16 mouse cellular contexts compared by ENCODE assay signal in the genomic region with DNA sequence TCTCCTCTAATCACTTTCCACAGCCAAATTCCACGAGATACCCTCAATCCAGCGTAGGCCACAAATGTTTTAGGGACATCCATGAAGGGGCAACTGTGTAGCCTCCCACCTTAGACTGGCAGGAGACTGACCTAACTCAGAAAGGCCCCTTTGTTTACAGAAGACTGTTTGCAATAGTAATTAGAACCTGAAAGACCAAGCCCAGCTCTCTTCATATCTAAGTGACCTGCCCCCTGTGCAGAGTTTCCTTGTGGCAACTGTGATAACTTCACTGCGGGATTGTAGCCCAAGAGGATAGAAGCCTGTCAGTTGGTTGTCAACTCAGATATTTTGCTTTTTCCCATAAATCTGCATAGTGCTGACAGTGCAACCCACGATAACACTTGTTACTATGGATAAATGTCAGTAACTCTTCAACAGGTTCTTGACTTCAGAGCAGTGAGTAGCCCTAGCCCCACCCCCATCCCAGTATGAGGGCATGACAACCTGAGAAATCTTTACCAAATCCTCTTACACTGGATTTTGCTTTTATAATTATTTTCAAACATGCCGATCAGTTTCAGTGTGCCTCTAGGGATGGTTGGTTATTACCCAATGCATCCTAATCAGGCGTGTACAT.
DNase-seq lines count a peak whose midpoint lies in the region; ATAC-seq and TF ChIP-seq lines count a peak whose summit lies in the region.
"Had no signal": no experiment of that assay in that cellular context is flagged by ENCODE, and none has a peak within 500 bp of the region (broad histone marks: within the 10 kb centered on the region; RNA-seq: fewer than 3 reads in every experiment).

No protein-coding gene starts in this region.

- no peak overlapping the region for H3K4me2 ChIP-seq in intestine, embryonic 15.5 days (replicated peaks)
- no peak overlapping the region for H3K4me2 ChIP-seq in intestine, postnatal 0 days (replicated peaks; ENCODE audit: low read depth)
- no peak overlapping the region for H3K4me2 ChIP-seq in hindbrain, embryonic 11.5 days (replicated peaks; ENCODE audit: low read depth, low read length)
- H3K4me2 ChIP-seq: heart, embryonic 12.5 days; kidney, embryonic 15.5 days; limb, embryonic 12.5 days had no signal

- H3K9me3 ChIP-seq in intestine, embryonic 15.5 days: no peaks in the 10 kb centered on the region
- no peaks in the 10 kb centered on the region for H3K9me3 ChIP-seq in intestine, postnatal 0 days (ENCODE audit: control insufficient read depth)
- no peaks in the 10 kb centered on the region for H3K9me3 ChIP-seq in hindbrain, embryonic 11.5 days (ENCODE audit: control insufficient read depth, low read length)
- H3K9me3 ChIP-seq in midbrain, embryonic 10.5 days (replicated peaks): no peaks in the 10 kb centered on the region
- H3K9me3 ChIP-seq: heart, embryonic 12.5 days; kidney, embryonic 15.5 days; limb, embryonic 12.5 days had no signal

- no peak for DNase-seq in hindbrain, embryonic 11.5 days (ENCODE audit: low spot score)
- peak; percentile 26 for DNase-seq in midbrain, embryonic 10.5 days (ENCODE audit: low spot score)
- DNase-seq in retina, embryonic 14.5 days (ENCODE audit: low spot score): peak; percentile 16
- DNase-seq in adrenal gland, postnatal 14 days: no peak
- DNase-seq in spleen, postnatal 10 days (ENCODE audit: low spot score in 2 of 2): no peak
- DNase-seq: cerebellum, adult 2 months; gastrocnemius, postnatal 25 days; thymus, postnatal 36 days had no signal

- no peaks in the 10 kb centered on the region for H3K36me3 ChIP-seq in intestine, embryonic 15.5 days
- H3K36me3 ChIP-seq in intestine, postnatal 0 days (ENCODE audit: control insufficient read depth, insufficient read depth): no peaks in the 10 kb centered on the region
- H3K36me3 ChIP-seq in hindbrain, embryonic 11.5 days (ENCODE audit: control insufficient read depth, insufficient read depth, low read length): no peaks in the 10 kb centered on the region
- H3K36me3 ChIP-seq in midbrain, embryonic 10.5 days: peaks cover 21% of the 10 kb centered on the region

- 0 out of 2 replicates have a peak, but pooled peaks have one; percentile 36 for ATAC-seq in intestine, embryonic 15.5 days
- no peak for ATAC-seq in intestine, postnatal 0 days
- ATAC-seq in hindbrain, embryonic 11.5 days (ENCODE audit: low FRiP score): peak; percentile 50
- ATAC-seq: lung, postnatal 0 days had no signal

- no peaks in the 10 kb centered on the region for H3K4me1 ChIP-seq in intestine, embryonic 15.5 days (replicated peaks)
- H3K4me1 ChIP-seq in intestine, postnatal 0 days (replicated peaks; ENCODE audit: control insufficient read depth, insufficient read depth, low read length): 0 out of 2 replicates have a peak, but pooled peaks cover 2% of the 10 kb centered on the region
- H3K4me1 ChIP-seq in hindbrain, embryonic 11.5 days (replicated peaks; ENCODE audit: control insufficient read depth, insufficient read depth, low read length): no peaks in the 10 kb centered on the region; the same call in 1 of the 2 replicates
- H3K4me1 ChIP-seq in midbrain, embryonic 10.5 days: peaks cover 38% of the 10 kb centered on the region
- H3K4me1 ChIP-seq: limb, embryonic 12.5 days had no signal

- no peaks in the 10 kb centered on the region for H3K27me3 ChIP-seq in intestine, embryonic 15.5 days (replicated peaks)
- no peaks in the 10 kb centered on the region for H3K27me3 ChIP-seq in intestine, postnatal 0 days (replicated peaks; ENCODE audit: control insufficient read depth, insufficient read depth, low read length)
- no peaks in the 10 kb centered on the region for H3K27me3 ChIP-seq in hindbrain, embryonic 11.5 days (ENCODE audit: control insufficient read depth, insufficient read depth, low read length)
- H3K27me3 ChIP-seq in midbrain, embryonic 10.5 days (ENCODE audit: low read depth, poor library complexity, severe bottlenecking): no peaks in the 10 kb centered on the region
- H3K27me3 ChIP-seq: heart, embryonic 12.5 days; kidney, embryonic 15.5 days; limb, embryonic 12.5 days had no signal

- no peak overlapping the region for H3K9ac ChIP-seq in intestine, embryonic 15.5 days
- H3K9ac ChIP-seq in intestine, postnatal 0 days (ENCODE audit: low read depth, low read length): no peak overlapping the region
- no peak overlapping the region for H3K9ac ChIP-seq in hindbrain, embryonic 11.5 days (ENCODE audit: low read depth, low read length)
- H3K9ac ChIP-seq: heart, embryonic 12.5 days; kidney, embryonic 15.5 days; limb, embryonic 12.5 days; liver, embryonic 14.5 days had no signal

- H3K4me3 ChIP-seq in intestine, embryonic 15.5 days (replicated peaks): no peak overlapping the region
- H3K4me3 ChIP-seq in intestine, postnatal 0 days (ENCODE audit: low read depth, low read length): no peak overlapping the region
- H3K4me3 ChIP-seq in hindbrain, embryonic 11.5 days (ENCODE audit: low read depth, low read length): no peak overlapping the region
- no peak overlapping the region for H3K4me3 ChIP-seq in midbrain, embryonic 10.5 days
- H3K4me3 ChIP-seq: heart, embryonic 12.5 days; kidney, embryonic 15.5 days; layer of hippocampus, adult 2 months; limb, embryonic 12.5 days had no signal

- no peak overlapping the region for H3K27ac ChIP-seq in intestine, embryonic 15.5 days
- no peak overlapping the region for H3K27ac ChIP-seq in intestine, postnatal 0 days (ENCODE audit: low read depth, low read length)
- no peak overlapping the region for H3K27ac ChIP-seq in hindbrain, embryonic 11.5 days (ENCODE audit: low read depth, low read length)
- H3K27ac ChIP-seq in midbrain, embryonic 10.5 days (replicated peaks): 0 out of 2 replicates have a peak overlapping the region, but pooled peaks have one; percentile 6
- H3K27ac ChIP-seq: layer of hippocampus, adult 2 months; limb, embryonic 12.5 days; liver, embryonic 14.5 days had no signal

- TF ChIP-seq CTCF in intestine, postnatal 0 days (IDR thresholded peaks at IDR 0.05; ENCODE audit: low read depth): no peak

- WGBS in intestine, embryonic 15.5 days: 63% methylated on average over 6 of the region's 6 CpGs
- WGBS in intestine, postnatal 0 days: 61% methylated on average over 6 of the region's 6 CpGs
- WGBS in hindbrain, embryonic 11.5 days: 60% methylated on average over 6 of the region's 6 CpGs
- WGBS in midbrain, embryonic 10.5 days: 60% methylated on average over 6 of the region's 6 CpGs

Comparison
In these comparisons a context has a peak if more than half of its experiments do, and no peak if none do; other contexts are left out.
1. DNase-seq: peak in midbrain, embryonic 10.5 days (single experiment) and retina, embryonic 14.5 days (single experiment); none in hindbrain, embryonic 11.5 days (single experiment), adrenal gland, postnatal 14 days (single experiment) and spleen, postnatal 10 days (0 of 2).